Mouse (Mus musculus) liver, postnatal 0 days (tissue): ENCODE measurements at regions not wholly inside any gene's neighbourhood (a gene's known extent, or its start where the extent isn't known, plus 50 kb on each side); places are given as distances from the start of the nearest gene placed in this dataset.

Experiments used
- ATAC-seq: fragments of 200-750 bp; cut with Nextera tagmentation; 2 replicates; pipeline ENCODE4 v1.8.0; 2017; ENCODE audit warnings: mild to moderate bottlenecking, moderate library complexity
- DNase-seq: peaks from one replicate; pipeline ENCODE4 v3.0.0-alpha.2; 2016
- H3K27ac ChIP-seq: fragments of 300-500 bp; sonication (generic); 2 replicates; pipeline ENCODE4 v1.5.1; 2014; ENCODE audit warnings: antibody characterized with exemption, moderate library complexity, mild to moderate bottlenecking, low read depth
- H3K27me3 ChIP-seq: fragments of 300-500 bp; sonication (generic); 2 replicates; pipeline ENCODE4 v1.6.1; 2014; ENCODE audit warnings: low read length, control low read depth, mixed read lengths; ENCODE audit not compliant: insufficient read depth
- H3K36me3 ChIP-seq: fragments of 300-500 bp; sonication (generic); replicated peaks from 2 replicates; pipeline ENCODE4 v1.6.1; 2014; ENCODE audit warnings: mild to moderate bottlenecking, control low read depth, low read length, moderate library complexity, mixed read lengths; ENCODE audit not compliant: insufficient read depth
- H3K4me1 ChIP-seq: fragments of 300-500 bp; sonication (generic); 2 replicates; pipeline ENCODE4 v1.6.1; 2014; ENCODE audit warnings: antibody characterized with exemption, mild to moderate bottlenecking, control low read depth; ENCODE audit not compliant: insufficient read depth
- H3K4me2 ChIP-seq: fragments of 300-500 bp; sonication (generic); 2 replicates; pipeline ENCODE4 v1.6.1; 2014; ENCODE audit warnings: low read depth, mild to moderate bottlenecking, low read length, moderate library complexity, mixed read lengths
- H3K4me3 ChIP-seq: fragments of 300-500 bp; sonication (generic); 2 replicates; pipeline ENCODE4 v1.5.1; 2014; ENCODE audit warnings: low read depth, low read length
- H3K9ac ChIP-seq: fragments of 300-500 bp; sonication (generic); replicated peaks from 2 replicates; pipeline ENCODE4 v1.6.1; 2014; ENCODE audit warnings: mild to moderate bottlenecking, moderate library complexity
- H3K9me3 ChIP-seq: fragments of 300-500 bp; sonication (generic); 2 replicates; pipeline ENCODE4 v1.6.1; 2016; ENCODE audit warnings: mild to moderate bottlenecking, control low read depth, low read length, mixed read lengths
- CTCF ChIP-seq: sonication (generic); IDR thresholded peaks from 2 replicates; pipeline ENCODE4 v1.5.1; 2016; ENCODE audit warnings: antibody characterized with exemption, low read depth
- EP300 ChIP-seq: IDR thresholded peaks from 2 replicates; pipeline ENCODE4 v1.6.1; 2016; ENCODE audit warnings: antibody characterized with exemption, low read depth, mild to moderate bottlenecking
- WGBS: fragments of 180-500 bp; shearing (Covaris S2); extraction: QIAGEN DNeasy Blood & Tissue Kit; methylation state at CpG from one replicate; pipeline ENCODE4 v1.1.7; 2014; ENCODE audit not compliant: insufficient replicate concordance; 5-methylcytosine and 5-hydroxymethylcytosine counted together

DNA sequence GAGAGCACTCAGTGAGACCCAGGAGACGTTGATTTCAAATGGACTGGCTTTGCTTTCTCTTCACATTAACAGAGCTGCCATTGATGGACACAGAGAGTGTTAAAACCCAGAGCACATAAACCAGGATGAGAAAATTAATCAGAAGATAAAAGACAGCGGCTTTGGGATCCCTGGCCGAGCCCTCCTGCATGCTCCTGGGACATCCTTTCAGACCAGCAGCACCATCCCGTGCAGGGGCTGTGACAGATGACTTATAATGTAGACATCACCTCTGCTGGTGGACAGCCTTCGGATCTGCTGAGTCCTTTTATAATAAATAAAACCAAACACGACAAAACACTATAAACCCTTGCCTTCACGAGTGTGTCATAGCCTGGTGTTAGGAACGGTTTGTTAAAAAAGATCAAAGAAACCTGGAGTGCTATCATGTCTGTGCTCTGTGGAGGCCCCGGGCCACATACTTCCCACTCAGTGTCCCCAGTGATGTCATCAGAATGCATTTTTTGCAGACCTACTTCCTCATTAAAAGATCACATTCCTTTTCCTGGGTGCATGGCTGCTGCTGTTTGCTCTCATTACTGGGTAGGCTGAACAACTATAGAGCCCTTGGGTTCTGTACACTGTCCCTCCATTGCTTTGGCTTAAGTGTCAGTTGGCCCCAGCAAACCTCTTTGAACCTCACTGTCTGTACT lies 130.2 kb upstream of the Serp2 start:
- H3K4me1 ChIP-seq = peaks cover 5% of the 10 kb centered on the region; the same call in 1 of the 2 replicates
- no peak for TF ChIP-seq CTCF
- TF ChIP-seq EP300 = no peak
- no peak overlapping the region for H3K4me3 ChIP-seq
- no peaks in the 10 kb centered on the region for H3K27me3 ChIP-seq
- H3K4me2 ChIP-seq = no peak overlapping the region
- WGBS = 45% methylated on average over 9 of the region's 9 CpGs
- no peaks in the 10 kb centered on the region; the same call in 1 of the 2 replicates for H3K36me3 ChIP-seq
- DNase-seq = no peak
- 0 out of 2 replicates have a peak, but pooled peaks have one; percentile 36 for ATAC-seq
- no peak overlapping the region for H3K27ac ChIP-seq
- H3K9me3 ChIP-seq = no peaks in the 10 kb centered on the region
- no peak overlapping the region for H3K9ac ChIP-seq

- WGBS = 75% methylated on average over 17 of the region's 17 CpGs
- Histone ChIP-seq H3K27ac (no peak overlapping the region), H3K4me3 (no peak overlapping the region), H3K9me3 (no peaks in the 10 kb centered on the region), H3K9ac (no peak overlapping the region), H3K27me3 (no peaks in the 10 kb centered on the region), H3K36me3 (no peaks in the 10 kb centered on the region; the same call in 1 of the 2 replicates), H3K4me1 (peaks cover 9% of the 10 kb centered on the region; the same call in 1 of the 2 replicates), H3K4me2 (no peak overlapping the region; the same call in 1 of the 2 replicates)
- DNase-seq (no peak), ATAC-seq (no peak)
- no peak for TF ChIP-seq EP300
- no peak for TF ChIP-seq CTCF
Observed at GRCm38 (mm10) chr14:76685830-76686761, 129.4 kb upstream of the Serp2 start.

GRCm38 (mm10) chr14:76684327-76684726 lies 127.6 kb upstream of the Serp2 start:
- no peaks in the 10 kb centered on the region; the same call in 1 of the 2 replicates for H3K36me3 ChIP-seq
- TF ChIP-seq EP300 = no peak
- TF ChIP-seq CTCF = no peak
- H3K27ac ChIP-seq = no peak overlapping the region
- DNase-seq (no peak), ATAC-seq (no peak)
- H3K27me3 ChIP-seq = no peaks in the 10 kb centered on the region
- H3K4me2 ChIP-seq = no peak overlapping the region
- no peak overlapping the region for H3K9ac ChIP-seq
- 64% methylated on average over 2 of the region's 2 CpGs for WGBS
- no peak overlapping the region for H3K4me3 ChIP-seq
- H3K9me3 ChIP-seq = no peaks in the 10 kb centered on the region
- H3K4me1 ChIP-seq = peaks cover 9% of the 10 kb centered on the region; the same call in 1 of the 2 replicates

DNA sequence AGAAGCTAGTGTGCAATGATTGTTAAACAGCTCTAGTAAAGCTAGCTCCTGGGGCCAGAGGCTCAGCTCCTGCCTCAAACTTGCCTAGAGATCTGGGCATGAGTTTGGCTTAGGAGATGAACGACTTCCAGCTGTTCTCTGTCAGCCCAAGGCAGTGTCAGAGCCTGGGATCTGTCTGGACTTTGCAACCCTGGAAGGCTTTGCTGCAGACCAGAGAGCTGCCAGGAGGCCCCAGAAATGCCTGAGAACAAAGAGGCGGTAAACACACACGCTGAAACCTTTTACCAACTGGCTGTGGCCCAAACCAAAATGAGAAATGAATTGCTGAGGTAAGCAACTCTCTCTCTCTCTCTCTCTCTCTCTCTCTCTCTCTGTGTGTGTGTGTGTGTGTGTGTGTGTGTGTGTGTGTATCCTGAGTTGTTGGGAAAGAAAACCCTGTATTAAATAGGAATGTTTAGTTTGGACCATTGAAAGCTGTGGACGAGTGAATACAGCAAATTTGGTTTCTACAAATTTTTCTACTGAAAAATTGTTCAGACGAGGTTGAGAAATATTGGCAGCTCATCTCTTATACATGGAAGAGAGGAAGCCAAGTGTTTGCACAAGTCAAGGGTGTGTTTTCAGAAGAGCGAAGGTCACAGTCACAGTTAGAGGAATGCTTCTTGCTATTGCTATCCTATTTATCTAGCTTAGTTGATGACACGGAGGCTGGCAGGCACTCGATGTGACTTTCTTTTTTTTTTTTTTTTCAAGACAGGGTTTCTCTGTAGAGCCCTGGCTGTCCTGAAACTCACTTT lies 125.1 kb upstream of the Serp2 start:
- no peak overlapping the region for H3K9ac ChIP-seq
- DNase-seq (no peak), ATAC-seq (no peak)
- H3K9me3 ChIP-seq = no peaks in the 10 kb centered on the region
- peaks cover 7% of the 10 kb centered on the region for H3K4me1 ChIP-seq
- 43% methylated on average over 8 of the region's 8 CpGs for WGBS
- H3K27me3 ChIP-seq = no peaks in the 10 kb centered on the region
- TF ChIP-seq CTCF (no peak), EP300 (no peak)
- no peaks in the 10 kb centered on the region; the same call in 1 of the 2 replicates for H3K36me3 ChIP-seq
- no peak overlapping the region for H3K4me2 ChIP-seq
- no peak overlapping the region for H3K4me3 ChIP-seq
- H3K27ac ChIP-seq = peak overlapping the region; percentile 7; the same call in 1 of the 2 replicates

- Histone ChIP-seq H3K4me2 (no peak overlapping the region), H3K36me3 (no peaks in the 10 kb centered on the region), H3K9ac (no peak overlapping the region), H3K27me3 (no peaks in the 10 kb centered on the region), H3K9me3 (no peaks in the 10 kb centered on the region), H3K4me1 (peaks cover 11% of the 10 kb centered on the region), H3K4me3 (no peak overlapping the region), H3K27ac (no peak overlapping the region)
- no peak for DNase-seq
- TF ChIP-seq CTCF (no peak), EP300 (no peak)
- WGBS = 59% methylated on average over 5 of the region's 5 CpGs
- ATAC-seq = no peak
Observed at GRCm38 (mm10) chr14:76678512-76679134, 121.9 kb upstream of the Serp2 start.
